Mouse (Mus musculus) mouse embryonic stem cell (cell line): ENCODE results near the gene Abca3.
"Not testable (repeated sequence)": the region's sequence is repeated elsewhere in the genome, so short reads cannot be mapped to it uniquely, and the experiment has no call there.

Experiments
- in situ Hi-C, 2 experiments: fragments of 300-500 bp; cut with MboI; formaldehyde crosslinking; loops; 1 replicate in 1 of 2; 3 replicates in 1 of 2; pipeline ENCODE4 v1.14.3; 2019 to 2020; ENCODE audit warnings: low sequenced_read_pairs in 2 of 2, low pct_unique_long_range_greater_than_20kb in 1 of 2, mixed read lengths in 1 of 2; ENCODE audit not compliant: unreplicated experiment in 1 of 2

Gene Abca3

DNA sequence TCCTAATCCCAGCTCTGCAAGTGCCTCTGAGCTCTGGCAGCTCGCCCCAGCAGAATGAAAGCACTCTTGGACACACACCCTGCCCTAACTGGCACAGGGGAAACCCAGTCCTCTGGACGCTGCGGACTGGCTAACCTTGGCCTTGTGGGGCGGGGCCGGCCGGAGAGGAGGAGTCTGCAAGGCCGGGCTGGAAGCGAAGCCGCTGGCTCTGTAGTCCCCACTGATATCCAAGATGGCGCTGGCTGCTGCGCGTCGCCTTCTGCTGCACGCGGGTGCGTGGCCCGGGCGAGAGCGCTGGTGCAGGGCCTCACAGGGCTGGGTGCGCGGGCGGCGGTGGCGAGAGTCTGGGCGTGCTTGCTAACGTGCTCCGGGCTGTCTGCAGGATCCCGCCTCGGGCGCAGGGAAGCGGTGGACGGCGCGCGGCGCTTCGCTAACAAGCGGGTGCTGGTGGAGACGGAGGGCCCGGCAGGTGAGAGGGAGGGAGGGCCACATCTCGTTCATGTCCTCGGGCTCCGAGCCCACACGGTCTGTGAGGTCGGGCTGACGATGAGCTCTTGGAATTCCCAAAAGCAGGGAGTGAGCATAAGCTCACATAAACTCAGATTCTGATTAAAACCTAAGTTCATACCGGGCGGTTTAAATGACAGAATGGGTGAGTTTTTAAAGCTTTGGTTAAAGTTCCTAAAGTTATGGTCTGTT is 74.9 kb downstream of the Abca3 start, which contains the start of gene Eci1:
Gene Eci1 (plus strand): TSS at position 171 of the 699 bp plus-strand sequence.
- in situ Hi-C loops, result no loop called here

GRCm38 (mm10) chr17:24427170-24427557 is 75.4 kb downstream of the Abca3 start:
- in situ Hi-C loops, result no loop called here

GRCm38 (mm10) chr17:24429201-24429983 is 77.6 kb downstream of the Abca3 start:
- in situ Hi-C loops, result no loop called here

- in situ Hi-C loops, result no loop called here
Observed at GRCm38 (mm10) chr17:24437016-24437415, 85.3 kb downstream of the Abca3 start.

DNA sequence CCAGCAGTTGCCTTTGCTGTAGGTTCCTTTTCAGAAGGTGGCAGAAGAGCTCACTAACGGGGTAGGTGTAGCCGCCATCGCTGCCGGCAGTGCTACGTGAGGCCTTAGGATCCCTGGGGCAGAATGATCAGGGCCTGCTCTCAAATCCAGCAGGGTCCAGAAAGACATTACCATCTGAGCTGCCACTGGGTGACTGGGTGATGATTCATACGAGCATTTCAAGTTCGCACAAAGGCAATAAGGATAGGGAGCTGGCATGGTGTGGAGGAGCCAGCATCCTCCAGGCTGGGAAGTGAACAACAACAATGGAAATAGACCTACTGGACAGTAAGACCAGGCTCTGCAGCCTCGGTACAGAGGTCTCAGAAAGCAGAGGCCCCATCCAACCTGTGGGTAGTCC is 88.6 kb downstream of the Abca3 start:
- in situ Hi-C loops, result no loop called here

DNA sequence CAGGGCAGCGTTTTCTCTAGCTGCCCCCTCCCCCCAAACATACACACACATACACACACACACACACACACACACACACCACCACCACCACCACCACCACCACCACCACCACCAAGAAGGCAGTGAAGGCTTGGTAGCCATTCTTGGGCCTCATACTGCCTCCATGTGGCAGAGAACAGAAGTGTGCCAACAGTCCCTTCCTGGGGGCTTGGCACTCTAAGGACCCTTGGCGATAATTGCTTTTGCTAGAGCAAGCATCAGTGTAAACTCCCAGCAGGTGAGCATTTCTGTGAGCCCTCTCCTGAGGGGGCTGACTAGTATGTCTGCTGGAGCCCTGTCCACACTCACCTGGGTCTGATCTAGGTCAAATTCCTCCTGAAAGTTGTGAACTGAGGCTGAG is 89.4 kb downstream of the Abca3 start:
- in situ Hi-C loops, result no loop called here

GRCm38 (mm10) chr17:24442107-24442506 is 90.4 kb downstream of the Abca3 start:
- in situ Hi-C loops, result no loop called here

GRCm38 (mm10) chr17:24442632-24443155 is 90.9 kb downstream of the Abca3 start, which contains the start of gene Dnase1l2:
Gene Dnase1l2, minus strand, starts transcription at chr17:24443105.
- in situ Hi-C loops, result no loop called here

- in situ Hi-C loops, result no loop called here
Observed at GRCm38 (mm10) chr17:24443409-24443808, 91.7 kb downstream of the Abca3 start.

GRCm38 (mm10) chr17:24446590-24446989 is 94.8 kb downstream of the Abca3 start:
- in situ Hi-C loops, result no loop called here

DNA sequence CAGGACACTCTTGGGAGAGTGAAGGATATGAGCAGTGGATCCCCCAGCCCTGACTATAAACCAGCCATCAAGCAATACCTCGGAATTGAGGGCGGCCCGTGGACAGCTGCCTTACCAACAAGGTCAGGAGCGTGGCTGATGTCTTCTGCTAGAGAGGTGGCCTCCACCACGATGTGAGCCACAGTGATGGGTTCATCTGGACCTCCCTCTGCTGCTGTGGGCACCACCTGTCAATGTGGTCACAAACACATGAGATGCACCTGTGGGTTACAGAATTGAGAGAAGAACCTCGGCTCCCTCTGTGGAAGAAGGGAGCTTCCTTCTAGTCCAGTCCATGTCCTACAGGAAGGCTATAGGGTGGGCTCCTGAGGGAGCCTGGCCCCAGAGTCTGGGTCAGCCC is 97.8 kb downstream of the Abca3 start:
- in situ Hi-C loops, result no loop called here

- in situ Hi-C loops, result no loop called here
Observed at GRCm38 (mm10) chr17:24451220-24451619, 99.5 kb downstream of the Abca3 start.

DNA sequence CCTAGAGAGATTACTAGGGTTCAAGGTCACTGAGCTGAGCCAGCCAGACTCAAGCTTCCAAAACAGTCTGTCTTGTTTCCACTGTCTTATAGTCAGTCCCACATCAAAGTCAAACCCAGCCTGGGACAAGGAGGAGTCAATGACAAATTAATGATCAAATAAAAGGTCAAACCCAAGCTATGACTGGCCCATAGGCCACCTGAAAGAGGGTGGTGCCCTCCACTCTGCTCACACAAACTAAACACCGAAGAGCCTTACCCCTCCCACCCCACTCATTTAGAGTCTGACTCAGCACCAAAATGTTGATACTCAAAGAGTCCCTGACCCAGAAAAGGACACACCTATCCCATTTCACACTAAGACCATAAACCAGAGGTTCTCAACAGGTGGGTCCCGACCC is 101.6 kb downstream of the Abca3 start:
- in situ Hi-C loops, result no loop called here

DNA sequence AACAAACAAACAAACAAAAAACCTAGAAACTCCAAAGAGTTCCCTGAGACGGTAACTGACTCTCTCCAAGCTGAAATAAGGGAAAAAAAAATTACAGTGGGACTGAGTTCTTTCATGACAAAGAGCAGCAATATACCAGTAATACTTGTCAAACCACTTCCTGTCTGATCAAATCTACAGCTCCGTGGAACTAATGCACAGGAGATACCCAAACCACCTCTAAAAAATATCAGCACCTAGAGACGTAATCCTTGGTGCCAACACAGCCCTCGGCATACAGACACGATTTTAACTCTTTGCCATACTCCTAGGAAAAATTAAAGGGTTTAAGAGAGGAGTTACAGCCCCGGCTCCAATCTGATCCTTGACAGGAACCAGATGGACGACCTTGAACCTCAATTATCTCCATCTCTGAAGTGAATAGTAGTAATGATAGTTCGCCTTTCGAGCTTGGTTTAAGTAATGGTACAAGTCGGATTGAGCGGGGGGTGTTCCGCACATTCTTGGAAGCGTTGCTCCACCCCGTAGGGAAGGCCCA is 102.5 kb downstream of the Abca3 start:
- in situ Hi-C loops, result no loop called here

- in situ Hi-C loops, result no loop called here
Observed at GRCm38 (mm10) chr17:24454756-24455522, 103.2 kb downstream of the Abca3 start.

- in situ Hi-C loops, result not testable (repeated sequence)
Observed at GRCm38 (mm10) chr17:24455523-24456206, 103.9 kb downstream of the Abca3 start.
